Comparison of ENCODE assay signal across 34 mouse cellular contexts in genomic region chr1:132263618-132264017, GRCm38 (mm10). TPM values are rescaled to one million over a fixed set of nuclear protein-coding genes. Genes with fewer than 3 reads are reported as not detected.
DNase-seq lines count a peak whose midpoint lies in the region; ATAC-seq and TF ChIP-seq lines count a peak whose summit lies in the region.
"Had no signal": no experiment of that assay in that cellular context is flagged by ENCODE, and none has a peak within 500 bp of the region (broad histone marks: within the 10 kb centered on the region; RNA-seq: fewer than 3 reads in every experiment).

No protein-coding gene starts in this region.

- no peaks in the 10 kb centered on the region for H3K36me3 ChIP-seq in hindbrain, embryonic 10.5 days
- no peaks in the 10 kb centered on the region for H3K36me3 ChIP-seq in hindbrain, embryonic 14.5 days (replicated peaks; ENCODE audit: control insufficient read depth, insufficient read depth)
- no peaks in the 10 kb centered on the region for H3K36me3 ChIP-seq in liver, embryonic 11.5 days (ENCODE audit: control insufficient read depth, insufficient read depth, low read length)
- no peaks in the 10 kb centered on the region for H3K36me3 ChIP-seq in lung, postnatal 0 days (ENCODE audit: insufficient read depth, low read length)
- H3K36me3 ChIP-seq: embryonic facial prominence, embryonic 10.5 days; embryonic facial prominence, embryonic 13.5 days; heart, embryonic 10.5 days; heart, embryonic 13.5 days; hindbrain, embryonic 12.5 days; intestine, embryonic 15.5 days had no signal

- no peaks in the 10 kb centered on the region for H3K27me3 ChIP-seq in hindbrain, embryonic 10.5 days (ENCODE audit: insufficient read depth, poor library complexity, severe bottlenecking)
- no peaks in the 10 kb centered on the region for H3K27me3 ChIP-seq in hindbrain, embryonic 14.5 days (ENCODE audit: control insufficient read depth, insufficient read depth, low read length)
- no peaks in the 10 kb centered on the region for H3K27me3 ChIP-seq in liver, embryonic 11.5 days (replicated peaks; ENCODE audit: control insufficient read depth, insufficient read depth, low read length)
- no peaks in the 10 kb centered on the region for H3K27me3 ChIP-seq in lung, postnatal 0 days (replicated peaks; ENCODE audit: insufficient read depth, low read length)
- H3K27me3 ChIP-seq: embryonic facial prominence, embryonic 13.5 days; heart, embryonic 13.5 days; hindbrain, embryonic 12.5 days; intestine, embryonic 15.5 days had no signal

- 79% methylated on average over 4 of the region's 4 CpGs for WGBS in hindbrain, embryonic 10.5 days
- WGBS in hindbrain, embryonic 14.5 days, result 59% methylated on average over 4 of the region's 4 CpGs
- WGBS in liver, embryonic 11.5 days, result 93% methylated on average over 4 of the region's 4 CpGs
- 89% methylated on average over 4 of the region's 4 CpGs for WGBS in lung, postnatal 0 days

- no peak for ATAC-seq in hindbrain, embryonic 14.5 days (ENCODE audit: low FRiP score)
- ATAC-seq in liver, embryonic 11.5 days (replicated peaks; ENCODE audit: low FRiP score), result no peak
- no peak for ATAC-seq in lung, postnatal 0 days
- ATAC-seq: forebrain, embryonic 14.5 days; hindbrain, embryonic 16.5 days; intestine, embryonic 15.5 days had no signal

- H3K9me3 ChIP-seq in hindbrain, embryonic 10.5 days, result no peaks in the 10 kb centered on the region
- H3K9me3 ChIP-seq in hindbrain, embryonic 14.5 days (ENCODE audit: control insufficient read depth, low read length), result no peaks in the 10 kb centered on the region
- no peaks in the 10 kb centered on the region for H3K9me3 ChIP-seq in liver, embryonic 11.5 days (ENCODE audit: control insufficient read depth, low read length)
- no peaks in the 10 kb centered on the region for H3K9me3 ChIP-seq in lung, postnatal 0 days (ENCODE audit: low read length)
- H3K9me3 ChIP-seq: embryonic facial prominence, embryonic 10.5 days; embryonic facial prominence, embryonic 13.5 days; heart, embryonic 10.5 days; heart, embryonic 13.5 days; hindbrain, embryonic 12.5 days; intestine, embryonic 15.5 days had no signal

- H3K4me2 ChIP-seq in hindbrain, embryonic 14.5 days (replicated peaks), result no peak overlapping the region
- no peak overlapping the region for H3K4me2 ChIP-seq in liver, embryonic 11.5 days
- H3K4me2 ChIP-seq in lung, postnatal 0 days (replicated peaks; ENCODE audit: low read depth, low read length), result no peak overlapping the region
- H3K4me2 ChIP-seq: embryonic facial prominence, embryonic 13.5 days; heart, embryonic 13.5 days; hindbrain, embryonic 12.5 days; intestine, embryonic 15.5 days had no signal

- H3K4me1 ChIP-seq in hindbrain, embryonic 10.5 days (replicated peaks), result peaks cover 37% of the 10 kb centered on the region
- no peaks in the 10 kb centered on the region for H3K4me1 ChIP-seq in hindbrain, embryonic 14.5 days (replicated peaks; ENCODE audit: control insufficient read depth, insufficient read depth, low read length)
- H3K4me1 ChIP-seq in liver, embryonic 11.5 days (replicated peaks; ENCODE audit: control insufficient read depth, insufficient read depth, low read length), result peaks cover 10% of the 10 kb centered on the region
- peaks cover 7% of the 10 kb centered on the region; the same call in 1 of the 2 replicates for H3K4me1 ChIP-seq in lung, postnatal 0 days (ENCODE audit: insufficient read depth, low read depth, low read length)
- H3K4me1 ChIP-seq: intestine, embryonic 15.5 days had no signal

- peak overlapping the region; percentile 71; the same call in 1 of the 2 replicates for H3K27ac ChIP-seq in hindbrain, embryonic 10.5 days
- H3K27ac ChIP-seq in hindbrain, embryonic 14.5 days, result no peak overlapping the region
- no peak overlapping the region for H3K27ac ChIP-seq in liver, embryonic 11.5 days (ENCODE audit: low read depth, low read length)
- no peak overlapping the region for H3K27ac ChIP-seq in lung, postnatal 0 days (ENCODE audit: low read length)
- H3K27ac ChIP-seq: embryonic facial prominence, embryonic 10.5 days; embryonic facial prominence, embryonic 13.5 days; heart, adult 2 months; heart, embryonic 10.5 days; heart, embryonic 13.5 days; hindbrain, embryonic 12.5 days; intestine, embryonic 15.5 days had no signal

- no peak for TF ChIP-seq CTCF in lung, postnatal 0 days (IDR thresholded peaks at IDR 0.05)

- no peak overlapping the region for H3K9ac ChIP-seq in hindbrain, embryonic 14.5 days
- H3K9ac ChIP-seq in liver, embryonic 11.5 days (ENCODE audit: low read depth, low read length), result no peak overlapping the region
- no peak overlapping the region for H3K9ac ChIP-seq in lung, postnatal 0 days (replicated peaks; ENCODE audit: low read depth)
- H3K9ac ChIP-seq: embryonic facial prominence, embryonic 13.5 days; heart, embryonic 13.5 days; hindbrain, embryonic 12.5 days; intestine, embryonic 15.5 days had no signal

- no peak for DNase-seq in hindbrain, embryonic 10.5 days (ENCODE audit: low spot score)
- DNase-seq in hindbrain, embryonic 14.5 days (ENCODE audit: low spot score), result no peak
- DNase-seq in ES-CJ7 (ENCODE audit: low read depth, low spot score) (peak; percentile 61), ZHBTc4 (ENCODE audit: low read depth, low spot score) (peak; percentile 49)
- no peak for DNase-seq in liver, embryonic 11.5 days (ENCODE audit: low spot score)
- DNase-seq in lung, postnatal 0 days (ENCODE audit: low spot score), result no peak
- DNase-seq in thymus, postnatal 25 days, result no peak
- DNase-seq: adrenal gland, adult 8-10 months; adrenal gland, postnatal 25 days; B cell, adult 2 months; cerebellum, adult 11-12 months; cerebellum, adult 8-10 months; cerebellum, postnatal 10 days; cerebellum, postnatal 36 days; embryo, embryonic 11 days; gastrocnemius, postnatal 10 days; gastrocnemius, postnatal 36 days; heart, adult 2 months; heart, postnatal 14 days; heart, postnatal 4 days; kidney, adult 11 months had no signal

- TF ChIP-seq EP300 in lung, postnatal 0 days (IDR thresholded peaks at IDR 0.05), result no peak

- H3K4me3 ChIP-seq in hindbrain, embryonic 10.5 days, result no peak overlapping the region
- H3K4me3 ChIP-seq in hindbrain, embryonic 14.5 days (replicated peaks; ENCODE audit: low read length), result no peak overlapping the region
- H3K4me3 ChIP-seq in liver, embryonic 11.5 days (ENCODE audit: low read depth, low read length), result no peak overlapping the region
- no peak overlapping the region for H3K4me3 ChIP-seq in lung, postnatal 0 days (ENCODE audit: low read depth, low read length)
- H3K4me3 ChIP-seq: embryonic facial prominence, embryonic 10.5 days; embryonic facial prominence, embryonic 13.5 days; erythroblast, embryonic 14.5 days; heart, adult 2 months; heart, embryonic 10.5 days; heart, embryonic 13.5 days; hindbrain, embryonic 12.5 days; intestine, embryonic 15.5 days had no signal

RNA-seq across cellular contexts. Expression of gene Gm10188, which starts 34.1 kb away (rescaled TPM):
- 0.24 and 0.31 TPM in 2 replicates for polyA plus RNA-seq in hindbrain, embryonic 10.5 days (2016; fragmentation: Nextera tagmentation; extraction: Ambion mirVana)
- polyA plus RNA-seq in hindbrain, embryonic 14.5 days (2014; fragmentation: Nextera tagmentation; extraction: Ambion mirVana), result 0.39 and 0.47 TPM in 2 replicates
- polyA plus RNA-seq in liver, embryonic 11.5 days (2014; fragmentation: Nextera tagmentation; extraction: Ambion mirVana), result not detected in 2 replicates
- polyA plus RNA-seq in lung, postnatal 0 days (2015; fragmentation: Nextera tagmentation; extraction: Ambion mirVana), result not detected in 2 replicates
- polyA plus RNA-seq: brain, embryonic 14.5 days; cortical plate, adult 2 months; embryonic facial prominence, embryonic 10.5 days; embryonic facial prominence, embryonic 13.5 days; erythroblast, embryonic 14.5 days; forebrain, embryonic 11.5 days; forebrain, embryonic 14.5 days; heart, adult 2 months; heart, embryonic 10.5 days; heart, embryonic 13.5 days; heart, embryonic 16.5 days; hindbrain, embryonic 16.5 days; intestine, embryonic 15.5 days had no signal

RNA-seq across cellular contexts. Expression of gene Klhdc8a, which starts 34.8 kb away (rescaled TPM):
- 1.0 and 3.5 TPM in 2 replicates for polyA plus RNA-seq in hindbrain, embryonic 10.5 days (2016; fragmentation: Nextera tagmentation; extraction: Ambion mirVana)
- 8.5 and 10.4 TPM in 2 replicates for polyA plus RNA-seq in hindbrain, embryonic 14.5 days (2014; fragmentation: Nextera tagmentation; extraction: Ambion mirVana)
- 0.05 TPM in 1 of 2 replicates, not detected in the other for polyA plus RNA-seq in liver, embryonic 11.5 days (2014; fragmentation: Nextera tagmentation; extraction: Ambion mirVana)
- polyA plus RNA-seq in lung, postnatal 0 days (2015; fragmentation: Nextera tagmentation; extraction: Ambion mirVana), result 4.1 and 4.4 TPM in 2 replicates
- polyA plus RNA-seq: erythroblast, embryonic 14.5 days had no signal

RNA-seq across cellular contexts. Expression of gene Nuak2, which starts 52.3 kb away (rescaled TPM):
- 42.3 and 44.4 TPM in 2 replicates for polyA plus RNA-seq in hindbrain, embryonic 10.5 days (2016; fragmentation: Nextera tagmentation; extraction: Ambion mirVana)
- 10.7 and 14.0 TPM in 2 replicates for polyA plus RNA-seq in hindbrain, embryonic 14.5 days (2014; fragmentation: Nextera tagmentation; extraction: Ambion mirVana)
- polyA plus RNA-seq in liver, embryonic 11.5 days (2014; fragmentation: Nextera tagmentation; extraction: Ambion mirVana), result 1.2 and 2.0 TPM in 2 replicates
- 11.9 and 12.1 TPM in 2 replicates for polyA plus RNA-seq in lung, postnatal 0 days (2015; fragmentation: Nextera tagmentation; extraction: Ambion mirVana)
- polyA plus RNA-seq: erythroblast, embryonic 14.5 days had no signal

Comparison
In these comparisons a context has a peak if more than half of its experiments do, and no peak if none do; other contexts are left out.
1. DNase-seq: peak in ES-CJ7 (single experiment) and ZHBTc4 (single experiment); none in hindbrain, embryonic 10.5 days (single experiment), hindbrain, embryonic 14.5 days (single experiment), liver, embryonic 11.5 days (single experiment), lung, postnatal 0 days (single experiment) and thymus, postnatal 25 days (single experiment).